Mouse (Mus musculus) CH12.LX (cell line): ENCODE measurements around the gene Plcz1. TPM values are rescaled to one million over a fixed set of nuclear protein-coding genes. Genes with fewer than 3 reads are reported as not detected.

Experiments used
- DNase-seq: peaks from one replicate; pipeline ENCODE4 v3.0.0-alpha.2; 2013; ENCODE audit errors: extremely low read depth
- H3K27ac ChIP-seq: 2 replicates; pipeline ENCODE4 v1.5.1; 2012; ENCODE audit warnings: low read depth, mild to moderate bottlenecking, control low read depth, moderate library complexity; ENCODE audit not compliant: insufficient read depth
- H3K27me3 ChIP-seq: replicated peaks from 2 replicates; pipeline ENCODE3; 2012; ENCODE audit warnings: inconsistent platforms
- H3K36me3 ChIP-seq, 2 experiments: replicated peaks in 1 of 2; 2 replicates each; pipeline versions ENCODE3 to v1.6.1; 2012; ENCODE audit warnings: inconsistent platforms in 1 of 2, low read length in 1 of 2, mild to moderate bottlenecking in 1 of 2, mixed read lengths in 1 of 2, moderate library complexity in 1 of 2; ENCODE audit not compliant: control insufficient read depth in 1 of 2, insufficient read depth in 1 of 2
- H3K4me1 ChIP-seq, 2 experiments: 2 replicates each; pipeline ENCODE4 v1.6.1; 2012; ENCODE audit warnings: inconsistent platforms in 1 of 2, moderate library complexity in 1 of 2; ENCODE audit not compliant: insufficient read depth in 2 of 2, control insufficient read depth in 1 of 2
- H3K4me2 ChIP-seq: 2 replicates; pipeline ENCODE4 v1.6.1; 2012; ENCODE audit warnings: low read depth, mild to moderate bottlenecking, control low read depth; ENCODE audit not compliant: poor library complexity, insufficient read depth, severe bottlenecking
- H3K4me3 ChIP-seq, 3 experiments: fragments of 150-350 bp in 1 of 3; sonication (generic) in 1 of 3; replicated peaks in 1 of 3; 2 replicates each; pipeline versions ENCODE3 to v1.5.1; 2011 to 2012; ENCODE audit warnings: low read depth in 2 of 3, low read length in 2 of 3, mild to moderate bottlenecking in 2 of 3, moderate library complexity in 2 of 3, control low read depth in 1 of 3, improper control_type of control experiment in 1 of 3, inconsistent platforms in 1 of 3, mixed read lengths in 1 of 3; ENCODE audit not compliant: poor library complexity in 1 of 3
- H3K79me2 ChIP-seq: replicated peaks from 2 replicates; pipeline ENCODE4 v1.6.1; 2012; ENCODE audit warnings: mild to moderate bottlenecking, moderate library complexity; ENCODE audit not compliant: control insufficient read depth, poor library complexity, insufficient read depth, severe bottlenecking; ENCODE audit errors: extremely low read depth
- H3K9ac ChIP-seq: 2 replicates; pipeline ENCODE4 v1.6.1; 2012; ENCODE audit warnings: low read depth, mild to moderate bottlenecking, control low read depth, moderate library complexity; ENCODE audit not compliant: insufficient read depth
- H3K9me3 ChIP-seq: replicated peaks from 2 replicates; pipeline ENCODE3; 2012; ENCODE audit warnings: low read length, inconsistent platforms, mixed read lengths
- CHD1 ChIP-seq: IDR thresholded peaks from 2 replicates; pipeline ENCODE4 v1.6.1; 2012; ENCODE audit warnings: low read depth, low read length, improper control_type of control experiment, inconsistent platforms
- CHD2 ChIP-seq: IDR thresholded peaks from 2 replicates; pipeline ENCODE4 v1.6.1; 2011; ENCODE audit warnings: low read length, improper control_type of control experiment
- CTCF ChIP-seq, 2 experiments: IDR thresholded peaks in 1 of 2; conservative IDR thresholded peaks in 1 of 2; 2 replicates each; pipeline ENCODE4 v1.5.1; 2011 to 2012; ENCODE audit warnings: low read depth in 2 of 2, low read length in 2 of 2, improper control_type of control experiment in 1 of 2, inconsistent platforms in 1 of 2, mild to moderate bottlenecking in 1 of 2, moderate library complexity in 1 of 2
- E2F4 ChIP-seq: IDR thresholded peaks from 2 replicates; pipeline ENCODE4 v1.6.1; 2011; ENCODE audit warnings: low read depth, low read length, improper control_type of control experiment; ENCODE audit not compliant: insufficient replicate concordance
- ELF1 ChIP-seq: IDR thresholded peaks from 2 replicates; pipeline ENCODE4 v1.6.1; 2014; ENCODE audit warnings: low read depth, mild to moderate bottlenecking, inconsistent platforms, low read length, improper control_type of control experiment
- ETS1 ChIP-seq: conservative IDR thresholded peaks from 2 replicates; pipeline ENCODE4 v1.6.1; 2012; ENCODE audit warnings: low read depth, mild to moderate bottlenecking, inconsistent platforms, low read length, improper control_type of control experiment, moderate library complexity
- HCFC1 ChIP-seq: IDR thresholded peaks from 2 replicates; pipeline ENCODE4 v1.6.1; 2012; ENCODE audit warnings: low read depth, mild to moderate bottlenecking, inconsistent platforms, low read length, improper control_type of control experiment
- JUND ChIP-seq: conservative IDR thresholded peaks from 2 replicates; pipeline ENCODE4 v1.6.1; 2011; ENCODE audit warnings: low read depth, low read length, improper control_type of control experiment
- MAX ChIP-seq: IDR thresholded peaks from 2 replicates; pipeline ENCODE4 v1.6.1; 2011; ENCODE audit warnings: low read length, improper control_type of control experiment
- MAZ ChIP-seq: IDR thresholded peaks from 2 replicates; pipeline ENCODE4 v1.6.1; 2012; ENCODE audit warnings: low read depth, mild to moderate bottlenecking, inconsistent platforms, low read length, improper control_type of control experiment, moderate library complexity
- MYC ChIP-seq: IDR thresholded peaks from 2 replicates; pipeline ENCODE4 v1.6.1; 2011; ENCODE audit warnings: low read depth, mild to moderate bottlenecking, improper control_type of control experiment, low read length
- NRF1 ChIP-seq: IDR thresholded peaks from 2 replicates; pipeline ENCODE4 v1.6.1; 2014; ENCODE audit warnings: low read depth, mild to moderate bottlenecking, inconsistent platforms, low read length, improper control_type of control experiment, moderate library complexity
- POLR2A ChIP-seq: IDR thresholded peaks from 2 replicates; pipeline ENCODE4 v1.6.1; 2011; ENCODE audit warnings: low read depth, mild to moderate bottlenecking, improper control_type of control experiment, low read length
- POLR2AphosphoS2 ChIP-seq: IDR thresholded peaks from 2 replicates; pipeline ENCODE4 v1.6.1; 2011; ENCODE audit warnings: low read depth, low read length, improper control_type of control experiment
- RAD21 ChIP-seq: IDR thresholded peaks from 2 replicates; pipeline ENCODE4 v1.6.1; 2011; ENCODE audit warnings: low read depth, mild to moderate bottlenecking, low read length, improper control_type of control experiment, moderate library complexity
- RCOR1 ChIP-seq: conservative IDR thresholded peaks from 2 replicates; pipeline ENCODE4 v1.6.1; 2012; ENCODE audit warnings: low read depth, mild to moderate bottlenecking, inconsistent platforms, low read length, improper control_type of control experiment
- TCF12 ChIP-seq: IDR thresholded peaks from 2 replicates; pipeline ENCODE4 v1.6.1; 2014; ENCODE audit warnings: low read depth, mild to moderate bottlenecking, inconsistent platforms, low read length, improper control_type of control experiment
- USF1 ChIP-seq: IDR thresholded peaks from 2 replicates; pipeline ENCODE4 v1.6.1; 2014; ENCODE audit warnings: low read depth, mild to moderate bottlenecking, inconsistent platforms, low read length, improper control_type of control experiment
- ZC3H11A ChIP-seq: IDR thresholded peaks from 2 replicates; pipeline ENCODE4 v1.6.1; 2012; ENCODE audit warnings: low read depth, mild to moderate bottlenecking, inconsistent platforms, low read length, improper control_type of control experiment
- ZMIZ1 ChIP-seq: IDR thresholded peaks from 2 replicates; pipeline ENCODE4 v1.6.1; 2012; ENCODE audit warnings: low read depth, mild to moderate bottlenecking, inconsistent platforms, low read length, improper control_type of control experiment
- ZNF384 ChIP-seq: IDR thresholded peaks from 2 replicates; pipeline ENCODE4 v1.6.1; 2012; ENCODE audit warnings: low read depth, low read length, improper control_type of control experiment, inconsistent platforms
- dilution Hi-C: fragments of 300-500 bp; cut with MboI; formaldehyde crosslinking; loops from 2 replicates; pipeline ENCODE4 v1.14.3; 2020; ENCODE audit warnings: low sequenced_read_pairs; ENCODE audit not compliant: extremely low pct_unique_long_range_greater_than_20kb, extremely low pct_ligation_motif_present
- in situ Hi-C: fragments of 300-500 bp; cut with MboI; formaldehyde crosslinking; loops from 3 replicates; pipeline ENCODE4 v1.14.3; 2019; ENCODE audit warnings: low sequenced_read_pairs, low pct_ligation_motif_present, low pct_unique_long_range_greater_than_20kb, mixed read lengths
- polyA plus RNA-seq: library from polyadenylated mRNA; unstranded; fragments of >175 nt; gene quantifications from 2 replicates; pipeline ENCODE4 v1.2.1, GENCODE M21; 2012; ENCODE audit warnings: low read depth; ENCODE audit not compliant: insufficient read length
- total RNA-seq, 2 experiments: library from RNA; depleted of rRNA; stranded (reverse); fragments of 300-350 nt in 1 of 2; fragments of >200 nt in 1 of 2; gene quantifications; 2 replicates each; pipeline ENCODE4 v1.2.3; 2012 to 2014

The Plcz1 gene
- total and polyA plus RNA-seq, 3 experiments: not detected

- dilution Hi-C loops: no loop called here
These were observed 305 bp downstream of the Plcz1 start, which contains the start of gene Capza3 for GRCm38 (mm10) chr6:140040952-140041351. Gene Capza3 (plus strand): TSS chr6:140041252.

GRCm38 (mm10) chr6:140024404-140024803 is 16.9 kb downstream of the Plcz1 start:
- H3K79me2 ChIP-seq: no peaks in the 10 kb centered on the region
- H3K4me2 ChIP-seq: no peak overlapping the region
- H3K27ac ChIP-seq: no peak overlapping the region
- TF ChIP-seq JUND (no peak), ZMIZ1 (no peak), E2F4 (no peak), ZNF384 (no peak), MAX (no peak), USF1 (no peak), CTCF (conservative IDR thresholded peaks at IDR 0.05 in 1 of 2, IDR thresholded peaks at IDR 0.05 in 1 of 2; ENCODE audit: low read depth in 2 of 2, low read length in 2 of 2) (no peak), CHD2 (no peak), MAZ (no peak), POLR2AphosphoS2 (no peak), POLR2A (no peak), ZC3H11A (no peak), NRF1 (no peak), HCFC1 (no peak), RAD21 (no peak), RCOR1 (no peak), ELF1 (no peak), ETS1 (no peak)
- peaks cover 56% of the 10 kb centered on the region for H3K9me3 ChIP-seq
- H3K9ac ChIP-seq: no peak overlapping the region
- no peak overlapping the region for H3K4me3 ChIP-seq
- in situ Hi-C loops: no loop called here
- H3K27me3 ChIP-seq: no peaks in the 10 kb centered on the region
- H3K36me3 ChIP-seq: no peaks in the 10 kb centered on the region
- no peaks in the 10 kb centered on the region for H3K4me1 ChIP-seq
- no peak for DNase-seq
- dilution Hi-C loops: no loop called here

More at GRCm38 (mm10) chr6:140040952-140041351, 305 bp downstream of the Plcz1 start, which contains the start of gene Capza3:
- Histone ChIP-seq H3K27me3 (no peaks in the 10 kb centered on the region), H3K36me3 (no peaks in the 10 kb centered on the region), H3K4me2 (no peak within 1 kb of the TSS), H3K4me1 (no peaks in the 10 kb centered on the region), H3K4me3 (no peak within 1 kb of the TSS), H3K79me2 (no peaks in the 10 kb centered on the region), H3K9ac (no peak within 1 kb of the TSS), H3K27ac (no peak within 1 kb of the TSS), H3K9me3 (peaks cover 66% of the 10 kb centered on the region)
- in situ Hi-C loops: no loop called here
- DNase-seq: no peak
- TF ChIP-seq MYC: no peak
- no peak for TF ChIP-seq CHD1
- no peak for TF ChIP-seq TCF12
